Mouse (Mus musculus): ENCODE data around the gene Lrrc51.

GRCm38 (mm10) chr7:101884160-101884559, 49.5 kb downstream of the Lrrc51 start:
- TF ChIP-seq POLR2A (IDR thresholded peaks at IDR 0.05; ENCODE audit: insufficient read length, low read depth) (no peak), USF1 (IDR thresholded peaks at IDR 0.05; ENCODE audit: low read depth) (no peak), SRF (IDR thresholded peaks at IDR 0.05; ENCODE audit: control insufficient read depth, insufficient read length, low read depth) (no peak), MYOD1 (IDR thresholded peaks at IDR 0.05; ENCODE audit: control insufficient read depth in 1 of 3, insufficient read length in 2 of 3, low read depth in 2 of 3) (no peak)

All from myocyte (in vitro differentiated cells).